Mouse (Mus musculus) common myeloid progenitor, adult 5-6 weeks (primary cell): ENCODE results near the gene Gm21988. TPM values are rescaled to one million over a fixed set of nuclear protein-coding genes. Genes with fewer than 3 reads are reported as not detected.

Experiments used
- ATAC-seq: replicated peaks from 2 replicates; pipeline ENCODE4 v1.8.0; 2016; ENCODE audit warnings: low read depth, mild to moderate bottlenecking, moderate TSS enrichment, inconsistent platforms; ENCODE audit not compliant: poor library complexity, severe bottlenecking
- total RNA-seq: library from RNA; stranded (forward); fragments of 200-1000, 187-1606 nt; gene quantifications from 2 replicates; pipeline ENCODE4 v1.2.3, GENCODE M21; 2017

Gene Gm21988
- total RNA-seq, 1 experiment from 2014 or later: not detected

GRCm38 (mm10) chr11:70192157-70192556 is 47.5 kb downstream of the Gm21988 start:
- ATAC-seq: no peak

DNA sequence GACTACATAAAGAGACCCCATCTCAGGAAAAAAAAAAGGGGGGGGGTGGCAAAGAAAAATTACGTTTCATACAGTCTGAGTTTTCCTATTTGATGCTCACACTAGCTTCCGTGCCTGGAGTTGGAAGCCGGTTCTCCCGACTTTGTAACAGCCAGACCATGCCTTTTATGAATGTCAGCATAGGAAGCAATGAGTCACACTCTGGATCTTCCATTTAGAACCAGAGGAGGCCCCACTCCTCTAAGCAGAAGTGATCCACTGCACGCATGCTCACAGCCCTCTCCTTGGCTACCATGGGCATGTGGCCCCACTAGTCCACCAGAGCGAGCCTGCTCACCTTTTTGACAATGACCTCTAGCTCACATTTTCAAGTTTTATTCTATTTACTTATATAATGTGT is 48.4 kb downstream of the Gm21988 start:
- no peak for ATAC-seq

DNA sequence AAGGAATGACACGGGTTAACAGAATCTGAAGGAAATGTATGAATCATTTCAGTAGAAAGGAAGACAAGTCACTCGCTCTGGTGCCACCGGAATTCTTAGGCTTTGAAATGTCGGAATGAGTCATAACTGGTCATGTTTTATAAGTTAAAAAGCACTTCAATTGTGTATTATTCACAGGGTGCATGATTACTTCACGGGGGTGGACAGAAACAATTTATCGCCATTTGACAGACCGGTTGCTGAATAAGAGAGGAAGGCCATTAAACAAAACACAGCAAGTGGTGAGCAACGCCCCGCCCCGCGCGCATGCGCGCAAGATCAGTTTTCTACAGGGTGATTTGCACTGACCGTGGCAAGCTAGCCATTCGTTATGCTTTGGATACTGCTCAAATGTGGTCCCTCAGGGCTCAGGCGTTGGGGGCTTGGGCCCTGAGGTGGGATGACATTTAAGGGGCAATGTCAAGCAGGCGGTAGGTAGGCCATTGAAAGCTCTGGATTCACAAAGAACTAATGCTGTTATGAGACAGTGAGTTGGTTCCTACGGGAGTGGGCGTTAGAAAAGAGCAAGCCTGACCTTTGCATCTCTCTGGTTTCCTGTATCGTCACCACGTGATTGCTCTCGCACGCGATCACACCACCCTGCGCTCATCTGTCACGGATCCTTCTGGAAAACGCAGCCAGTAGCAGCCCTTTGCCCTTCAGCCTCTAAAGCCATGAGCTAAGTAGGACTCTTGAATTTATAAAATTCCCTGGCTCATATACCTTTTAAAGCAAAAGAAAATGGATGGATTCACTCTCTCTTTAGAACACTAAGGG is 50.1 kb downstream of the Gm21988 start:
- ATAC-seq: no peak

Other genes with a start within 250 kb of the Gm21988 start
- 163 and 255 TPM in 2 replicates for gene Gabarap, start 248.7 kb downstream of the Gm21988 start, total RNA-seq
- 40.9 and 59.2 TPM in 2 replicates for gene Phf23, start 244.1 kb downstream of the Gm21988 start, total RNA-seq
- 12.6 and 13.1 TPM in 2 replicates for gene Dvl2, start 239.2 kb downstream of the Gm21988 start, total RNA-seq
- gene Acadvl, start 224.4 kb downstream of the Gm21988 start, total RNA-seq: 43.7 and 46.0 TPM in 2 replicates
- 3.0 and 5.2 TPM in 2 replicates for gene Dlg4, start 222.9 kb downstream of the Gm21988 start, total RNA-seq
- 0.82 TPM in 1 of 2 replicates, not detected in the other for gene Asgr1, start 185.7 kb downstream of the Gm21988 start, total RNA-seq
- gene Asgr2, start 147.2 kb downstream of the Gm21988 start, total RNA-seq: not detected in 2 replicates
- 1.1 and 1.5 TPM in 2 replicates for gene Mgl2, start 109.5 kb downstream of the Gm21988 start, total RNA-seq
- gene Clec10a, start 83.6 kb downstream of the Gm21988 start, total RNA-seq: 7.7 and 7.9 TPM in 2 replicates
- gene Slc16a11, start 27.1 kb downstream of the Gm21988 start, total RNA-seq: 0.49 and 0.78 TPM in 2 replicates
- gene Slc16a13, start 18.8 kb downstream of the Gm21988 start, total RNA-seq: 4.1 and 4.8 TPM in 2 replicates
- 0.41 and 0.82 TPM in 2 replicates for gene Bcl6b, start 10.0 kb downstream of the Gm21988 start, total RNA-seq
- 43.5 and 49.9 TPM in 2 replicates for gene 0610010K14Rik, start 1.9 kb downstream of the Gm21988 start, total RNA-seq
- 25.7 and 49.9 TPM in 2 replicates for gene Rnasek, start within 50 bp of the Gm21988 start, total RNA-seq
- gene Alox12, start 15.5 kb upstream of the Gm21988 start, total RNA-seq: 0.37 TPM in 1 of 2 replicates, not detected in the other
- not detected in 2 replicates for gene Alox12e, start 82.8 kb upstream of the Gm21988 start, total RNA-seq
- gene Alox15, start 112.2 kb upstream of the Gm21988 start, total RNA-seq: not detected in 2 replicates
- 13.4 and 16.5 TPM in 2 replicates for gene Pelp1, start 170.2 kb upstream of the Gm21988 start, total RNA-seq
- 43.6 and 46.6 TPM in 2 replicates for gene Arrb2, start 192.8 kb upstream of the Gm21988 start, total RNA-seq
- gene Med11, start 212.1 kb upstream of the Gm21988 start, total RNA-seq: 36.3 and 43.1 TPM in 2 replicates
- gene Zmynd15, start 219.6 kb upstream of the Gm21988 start, total RNA-seq: not detected in 2 replicates
- gene Cxcl16, start 220.2 kb upstream of the Gm21988 start, total RNA-seq: not detected in 2 replicates